In genomic region chr12:108334529-108334928, GRCm38 (mm10) we compare ENCODE assay signal across 8 mouse cellular contexts. TPM values are rescaled to one million over a fixed set of nuclear protein-coding genes. Genes with fewer than 3 reads are reported as not detected.
DNase-seq lines count a peak whose midpoint lies in the region; ATAC-seq and TF ChIP-seq lines count a peak whose summit lies in the region.

No protein-coding gene starts in this region.

- DNase-seq in left cerebral cortex, adult 2 months (ENCODE audit: extremely low spot score in 1 of 2, low spot score in 2 of 2) = peak; percentile 42 to 46
- DNase-seq in left cerebral cortex, adult 11 months (ENCODE audit: low spot score) = no peak
- no peak for DNase-seq in liver, embryonic 11.5 days (ENCODE audit: low spot score)
- peak; percentile 46 for DNase-seq in right cerebral cortex, postnatal 14 days
- DNase-seq in urinary bladder, postnatal 4 days (ENCODE audit: low spot score in 2 of 2) = no peak
- DNase-seq in gastrocnemius, adult 18-20 months (ENCODE audit: low spot score) = no peak

- TF ChIP-seq CTCF in left cerebral cortex, adult 2 months (IDR thresholded peaks at IDR 0.05) = no peak; the same call in 1 of the 2 replicates
- TF ChIP-seq CTCF in cortical plate, adult 2 months (IDR thresholded peaks at IDR 0.05; ENCODE audit: extremely low read depth, insufficient read depth, low read length) = no peak

- H3K36me3 ChIP-seq in hindbrain, embryonic 13.5 days = no peaks in the 10 kb centered on the region
- no peaks in the 10 kb centered on the region for H3K36me3 ChIP-seq in liver, embryonic 11.5 days (ENCODE audit: control insufficient read depth, insufficient read depth, low read length)

- H3K27ac ChIP-seq in left cerebral cortex, adult 2 months = peak overlapping the region; percentile 81
- no peak overlapping the region for H3K27ac ChIP-seq in cortical plate, adult 2 months (ENCODE audit: insufficient read depth, low read length)
- peak overlapping the region; percentile 79 for H3K27ac ChIP-seq in hindbrain, embryonic 13.5 days
- H3K27ac ChIP-seq in liver, embryonic 11.5 days (ENCODE audit: low read depth, low read length) = no peak overlapping the region

- H3K4me3 ChIP-seq in left cerebral cortex, adult 2 months = peak overlapping the region; percentile 68
- peak overlapping the region; percentile 45 for H3K4me3 ChIP-seq in cortical plate, adult 2 months (ENCODE audit: insufficient read depth, low read length)
- peak overlapping the region; percentile 58 for H3K4me3 ChIP-seq in hindbrain, embryonic 13.5 days
- peak overlapping the region; percentile 61 for H3K4me3 ChIP-seq in liver, embryonic 11.5 days (ENCODE audit: low read depth, low read length)

- peaks cover 27% of the 10 kb centered on the region for H3K27me3 ChIP-seq in hindbrain, embryonic 13.5 days
- peaks cover 46% of the 10 kb centered on the region for H3K27me3 ChIP-seq in liver, embryonic 11.5 days (replicated peaks; ENCODE audit: control insufficient read depth, insufficient read depth, low read length)

- TF ChIP-seq POLR2A in cortical plate, adult 2 months (IDR thresholded peaks at IDR 0.05; ENCODE audit: extremely low read depth, insufficient read depth, low read length) = no peak

- peak overlapping the region; percentile 93 for H3K4me2 ChIP-seq in hindbrain, embryonic 13.5 days
- H3K4me2 ChIP-seq in liver, embryonic 11.5 days = peak overlapping the region; percentile 96

- ATAC-seq in hindbrain, embryonic 13.5 days (ENCODE audit: low FRiP score) = peak; percentile 49; the same call in 1 of the 2 replicates
- no peak for ATAC-seq in liver, embryonic 11.5 days (replicated peaks; ENCODE audit: low FRiP score)

- intact Hi-C loops in left cerebral cortex, adult 2 months (cut with DNase I) = no loop called here

- H3K9me3 ChIP-seq in hindbrain, embryonic 13.5 days = no peaks in the 10 kb centered on the region
- no peaks in the 10 kb centered on the region for H3K9me3 ChIP-seq in liver, embryonic 11.5 days (ENCODE audit: control insufficient read depth, low read length)

- peaks cover 3% of the 10 kb centered on the region; the same call in 1 of the 2 replicates for H3K4me1 ChIP-seq in cortical plate, adult 2 months (ENCODE audit: control insufficient read depth, insufficient read depth, low read length)
- peaks cover 18% of the 10 kb centered on the region for H3K4me1 ChIP-seq in hindbrain, embryonic 13.5 days (replicated peaks)
- peaks cover 13% of the 10 kb centered on the region for H3K4me1 ChIP-seq in liver, embryonic 11.5 days (replicated peaks; ENCODE audit: control insufficient read depth, insufficient read depth, low read length)

- WGBS in hindbrain, embryonic 13.5 days = 1% methylated on average over 26 of the region's 32 CpGs
- 3% methylated on average over 25 of the region's 32 CpGs for WGBS in liver, embryonic 11.5 days

- peak overlapping the region; percentile 73 for H3K9ac ChIP-seq in hindbrain, embryonic 13.5 days
- H3K9ac ChIP-seq in liver, embryonic 11.5 days (ENCODE audit: low read depth, low read length) = peak overlapping the region; percentile 61

RNA-seq across cellular contexts. Expression of gene Cyp46a1, which starts 0.3 kb away (rescaled TPM):
- 100 to 1,000 TPM; 270 to 290 TPM for total RNA-seq in left cerebral cortex, adult 2 months (2021)
- polyA plus RNA-seq in cortical plate, adult 2 months (2012; rRNA removed) = 463 and 465 TPM in 2 replicates
- 15.4 and 17.5 TPM in 2 replicates for polyA plus RNA-seq in hindbrain, embryonic 13.5 days (2015; fragmentation: Nextera tagmentation; extraction: Ambion mirVana)
- polyA plus RNA-seq in liver, embryonic 11.5 days (2014; fragmentation: Nextera tagmentation; extraction: Ambion mirVana) = 1.0 and 2.2 TPM in 2 replicates
- under 1 TPM; 0.11 to 0.21 TPM for total RNA-seq in gastrocnemius, adult 18-20 months (2021)

RNA-seq across cellular contexts. Expression of gene Hhipl1, which starts 28.5 kb away (rescaled TPM):
- total RNA-seq in left cerebral cortex, adult 2 months (2021) = 1 to 10 TPM; 7.1 to 7.4 TPM
- polyA plus RNA-seq in cortical plate, adult 2 months (2012; rRNA removed) = 9.8 and 10.6 TPM in 2 replicates
- polyA plus RNA-seq in hindbrain, embryonic 13.5 days (2015; fragmentation: Nextera tagmentation; extraction: Ambion mirVana) = 1.5 and 1.6 TPM in 2 replicates
- polyA plus RNA-seq in liver, embryonic 11.5 days (2014; fragmentation: Nextera tagmentation; extraction: Ambion mirVana) = 0.14 TPM in 1 of 2 replicates, not detected in the other
- 1 to 10 TPM; 1.1 to 1.2 TPM for total RNA-seq in gastrocnemius, adult 18-20 months (2021)

RNA-seq across cellular contexts. Expression of gene Eml1, which starts 36.2 kb away (rescaled TPM):
- 10 to 100 TPM; 65.7 to 68.2 TPM for total RNA-seq in left cerebral cortex, adult 2 months (2021)
- polyA plus RNA-seq in cortical plate, adult 2 months (2012; rRNA removed) = 76.5 and 76.6 TPM in 2 replicates
- polyA plus RNA-seq in hindbrain, embryonic 13.5 days (2015; fragmentation: Nextera tagmentation; extraction: Ambion mirVana) = 58.7 and 61.9 TPM in 2 replicates
- 14.8 and 18.3 TPM in 2 replicates for polyA plus RNA-seq in liver, embryonic 11.5 days (2014; fragmentation: Nextera tagmentation; extraction: Ambion mirVana)
- 10 to 100 TPM; 99.0 to 99.1 TPM for total RNA-seq in gastrocnemius, adult 18-20 months (2021)

RNA-seq across cellular contexts. Expression of gene Ccdc85c, which starts 59.3 kb away (rescaled TPM):
- total RNA-seq in left cerebral cortex, adult 2 months (2021) = 10 to 100 TPM; 73.7 to 79.3 TPM
- 40.8 and 42.1 TPM in 2 replicates for polyA plus RNA-seq in cortical plate, adult 2 months (2012; rRNA removed)
- 17.3 and 17.7 TPM in 2 replicates for polyA plus RNA-seq in hindbrain, embryonic 13.5 days (2015; fragmentation: Nextera tagmentation; extraction: Ambion mirVana)
- polyA plus RNA-seq in liver, embryonic 11.5 days (2014; fragmentation: Nextera tagmentation; extraction: Ambion mirVana) = 5.9 and 7.4 TPM in 2 replicates
- total RNA-seq in gastrocnemius, adult 18-20 months (2021) = 10 to 100 TPM; 39.4 to 42.6 TPM

Comparison
In these comparisons a context has a peak if more than half of its experiments do, and no peak if none do; other contexts are left out.
1. DNase-seq: peak in left cerebral cortex, adult 2 months (2 of 2) and right cerebral cortex, postnatal 14 days (single experiment); none in left cerebral cortex, adult 11 months (single experiment), liver, embryonic 11.5 days (single experiment), urinary bladder, postnatal 4 days (0 of 2) and gastrocnemius, adult 18-20 months (single experiment).
2. H3K27ac ChIP-seq: peak in left cerebral cortex, adult 2 months (single experiment) and hindbrain, embryonic 13.5 days (single experiment); none in cortical plate, adult 2 months (single experiment) and liver, embryonic 11.5 days (single experiment).
3. RNA of gene Cyp46a1, which starts 0.3 kb away (polyA plus RNA-seq): 463 to 465 TPM in cortical plate, adult 2 months; 15.4 to 17.5 TPM in hindbrain, embryonic 13.5 days and 1.0 to 2.2 TPM in liver, embryonic 11.5 days; every median in the first group is over 10 times any median in the second.
4. Peak in every context shown above with its lines, with median percentiles within 50 percentile points of each other: H3K4me3 ChIP-seq.